Mouse (Mus musculus): ENCODE results near the gene Hmga1.

DNA sequence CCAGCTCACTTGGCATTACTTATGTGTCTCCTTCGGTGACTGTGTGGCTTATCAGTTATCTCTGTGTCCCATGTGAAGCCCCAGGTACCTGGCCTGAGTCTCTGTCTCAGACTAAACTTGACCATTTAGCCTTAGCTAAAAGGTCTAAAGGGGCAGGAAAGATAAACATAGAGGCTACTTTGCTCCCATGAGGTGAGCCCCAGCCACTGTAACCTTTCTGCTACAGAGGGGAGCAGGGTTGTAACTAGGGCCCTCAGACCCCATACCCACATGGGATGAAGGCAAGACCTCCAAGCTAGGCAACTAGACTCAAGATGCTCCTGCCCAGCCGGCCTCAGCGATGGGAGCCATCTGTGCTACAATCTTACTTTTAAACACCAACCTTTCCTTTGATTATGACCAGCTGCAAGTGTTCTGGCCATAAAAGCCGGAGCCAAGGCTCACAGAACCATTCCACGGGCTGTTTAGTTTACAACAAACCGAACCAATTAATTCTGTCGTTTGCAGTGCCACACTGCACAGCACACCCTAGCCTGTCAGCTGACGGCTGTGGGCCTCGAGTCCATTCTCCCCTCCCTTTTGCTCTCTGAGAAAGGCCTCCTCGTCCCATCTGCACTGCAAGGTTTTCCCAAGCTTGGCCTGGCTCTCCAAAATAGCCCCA is 18.9 kb downstream of the Hmga1 start:
- no peak for TF ChIP-seq MYOG (IDR thresholded peaks at IDR 0.05; ENCODE audit: control insufficient read depth, extremely low read depth, insufficient read length)
- no peak for TF ChIP-seq CTCF (IDR thresholded peaks at IDR 0.05; ENCODE audit: control insufficient read depth, insufficient read depth, insufficient read length)
- no peak for TF ChIP-seq MAX (IDR thresholded peaks at IDR 0.05)
- TF ChIP-seq CEBPB (IDR thresholded peaks at IDR 0.05; ENCODE audit: low read depth): no peak

All from C2C12 (cell line).